Mouse (Mus musculus) midbrain, embryonic 10.5 days (tissue): ENCODE measurements around the gene P2rx3. TPM values are rescaled to one million over a fixed set of nuclear protein-coding genes. Genes with fewer than 3 reads are reported as not detected.

Experiments used
- DNase-seq: peaks from one replicate; pipeline ENCODE4 v3.0.0-alpha.2; 2017; ENCODE audit warnings: low spot score
- H3K27ac ChIP-seq: fragments of 300-500 bp; sonication (generic); replicated peaks from 2 replicates; pipeline ENCODE4 v1.5.1; 2016; ENCODE audit warnings: mild to moderate bottlenecking
- H3K27me3 ChIP-seq: fragments of 300-500 bp; sonication (generic); 2 replicates; pipeline ENCODE4 v1.6.1; 2016; ENCODE audit warnings: low read depth, mild to moderate bottlenecking; ENCODE audit not compliant: poor library complexity, severe bottlenecking
- H3K36me3 ChIP-seq: fragments of 300-500 bp; sonication (generic); 2 replicates; pipeline ENCODE4 v1.6.1; 2016; ENCODE audit warnings: mild to moderate bottlenecking, moderate library complexity
- H3K4me1 ChIP-seq: fragments of 300-500 bp; sonication (generic); 2 replicates; pipeline ENCODE4 v1.6.1; 2016
- H3K4me3 ChIP-seq: fragments of 300-500 bp; sonication (generic); 2 replicates; pipeline ENCODE4 v1.5.1; 2016; ENCODE audit warnings: mild to moderate bottlenecking, moderate library complexity
- H3K9me3 ChIP-seq: fragments of 300-500 bp; sonication (generic); replicated peaks from 2 replicates; pipeline ENCODE4 v1.6.1; 2016; ENCODE audit warnings: mild to moderate bottlenecking
- WGBS: fragments of 180-500 bp; shearing (Covaris S2); methylation state at CpG from one replicate; pipeline ENCODE4 v1.1.7; 2016; 5-methylcytosine and 5-hydroxymethylcytosine counted together
- polyA plus RNA-seq: library from polyadenylated mRNA; unstranded; fragments of >200 nt; fragmentation: Nextera tagmentation; extraction: Ambion mirVana; gene quantifications from 2 replicates; pipeline ENCODE4 v1.2.1, GENCODE M21; 2016

Gene P2rx3
- polyA plus RNA-seq, 1 experiment from 2014 or later: 4.7 TPM

- Histone ChIP-seq H3K9me3 (no peaks in the 10 kb centered on the region), H3K27me3 (no peaks in the 10 kb centered on the region), H3K4me1 (peaks cover 19% of the 10 kb centered on the region), H3K27ac (no peak overlapping the region), H3K4me3 (no peak overlapping the region), H3K36me3 (no peaks in the 10 kb centered on the region)
- 89% methylated on average over 2 of the region's 2 CpGs for WGBS
- DNase-seq: no peak
Measured at GRCm38 (mm10) chr2:85033121-85033520, 4.1 kb downstream of the P2rx3 start.

- no peak for DNase-seq
- 66% methylated on average over 6 of the region's 6 CpGs for whole genome bisulfite sequencing
- Histone ChIP-seq H3K27ac (no peak overlapping the region), H3K4me1 (peaks cover 6% of the 10 kb centered on the region), H3K27me3 (no peaks in the 10 kb centered on the region), H3K4me3 (no peak overlapping the region), H3K36me3 (no peaks in the 10 kb centered on the region), H3K9me3 (no peaks in the 10 kb centered on the region)
Measured at GRCm38 (mm10) chr2:85030989-85031388, 6.3 kb downstream of the P2rx3 start.

GRCm38 (mm10) chr2:85029897-85030296 is 7.4 kb downstream of the P2rx3 start:
- Histone ChIP-seq H3K9me3 (no peaks in the 10 kb centered on the region), H3K4me3 (no peak overlapping the region), H3K27me3 (no peaks in the 10 kb centered on the region), H3K4me1 (no peaks in the 10 kb centered on the region), H3K27ac (no peak overlapping the region), H3K36me3 (no peaks in the 10 kb centered on the region)
- WGBS: 85% methylated on average over 6 of the region's 6 CpGs
- DNase-seq: no peak

GRCm38 (mm10) chr2:85027281-85027680 is 10.0 kb downstream of the P2rx3 start:
- Histone ChIP-seq H3K27me3 (no peaks in the 10 kb centered on the region), H3K27ac (no peak overlapping the region), H3K4me1 (no peaks in the 10 kb centered on the region), H3K4me3 (no peak overlapping the region), H3K36me3 (no peaks in the 10 kb centered on the region), H3K9me3 (no peaks in the 10 kb centered on the region)
- no peak for DNase-seq
- 79% methylated on average over 5 of the region's 5 CpGs for WGBS

- no peaks in the 10 kb centered on the region for H3K36me3 ChIP-seq
- no peak for DNase-seq
- H3K27ac ChIP-seq: no peak overlapping the region
- no peaks in the 10 kb centered on the region for H3K27me3 ChIP-seq
- H3K9me3 ChIP-seq: no peaks in the 10 kb centered on the region
- H3K4me3 ChIP-seq: no peak overlapping the region
- 80% methylated on average over 3 of the region's 3 CpGs for WGBS
- H3K4me1 ChIP-seq: no peaks in the 10 kb centered on the region
Measured at GRCm38 (mm10) chr2:85026178-85026577, 11.1 kb downstream of the P2rx3 start.

DNA sequence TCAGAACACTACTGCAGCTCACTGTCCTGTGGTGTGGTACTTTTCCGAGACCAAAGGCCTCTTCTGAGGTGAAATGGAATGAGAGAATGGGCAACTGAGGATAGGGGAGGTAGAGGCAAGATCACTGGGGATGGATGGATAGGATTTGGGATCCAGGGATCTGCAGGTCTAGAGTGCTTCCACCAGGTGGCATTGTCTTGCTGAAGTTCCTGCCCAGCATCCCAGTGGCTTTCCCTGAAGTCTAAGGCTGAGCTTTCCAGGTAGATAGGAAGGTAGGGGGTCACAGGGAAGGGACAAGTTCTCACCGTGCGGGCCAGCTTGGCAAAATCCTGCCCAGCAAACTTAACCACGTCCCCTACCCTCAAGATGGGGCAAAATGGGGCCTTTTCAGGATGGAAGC is 15.2 kb downstream of the P2rx3 start:
- no peaks in the 10 kb centered on the region for H3K9me3 ChIP-seq
- no peaks in the 10 kb centered on the region for H3K27me3 ChIP-seq
- WGBS: 23% methylated on average over 4 of the region's 4 CpGs
- no peaks in the 10 kb centered on the region for H3K4me1 ChIP-seq
- no peaks in the 10 kb centered on the region for H3K36me3 ChIP-seq
- DNase-seq: no peak
- no peak overlapping the region for H3K27ac ChIP-seq
- H3K4me3 ChIP-seq: no peak overlapping the region

DNA sequence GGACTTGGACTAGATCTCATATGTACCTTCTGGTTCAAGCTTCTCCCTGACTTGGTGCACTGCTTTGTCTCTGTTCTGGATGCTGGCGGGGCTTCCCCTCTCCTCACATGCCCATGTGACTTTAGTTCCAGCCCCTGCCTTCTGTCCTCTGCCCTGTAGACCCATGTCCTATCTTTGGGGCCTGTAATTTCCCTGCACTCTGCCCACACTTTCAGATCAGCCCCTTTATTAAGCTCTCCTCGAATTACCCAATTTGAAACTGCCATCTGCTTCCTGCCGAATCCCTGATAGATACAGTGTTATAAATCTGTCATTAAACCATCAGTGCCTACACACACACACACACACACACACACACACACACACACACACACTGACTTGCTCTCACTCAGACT is 22.7 kb downstream of the P2rx3 start:
- DNase-seq: no peak
- 74% methylated on average over 3 of the region's 3 CpGs for WGBS
- no peaks in the 10 kb centered on the region for H3K4me1 ChIP-seq
- no peaks in the 10 kb centered on the region for H3K36me3 ChIP-seq
- no peaks in the 10 kb centered on the region for H3K9me3 ChIP-seq
- H3K27me3 ChIP-seq: no peaks in the 10 kb centered on the region
- H3K27ac ChIP-seq: 0 out of 2 replicates have a peak overlapping the region, but pooled peaks have one; percentile 18
- H3K4me3 ChIP-seq: no peak overlapping the region

- no peaks in the 10 kb centered on the region for H3K36me3 ChIP-seq
- 85% methylated on average over 5 of the region's 5 CpGs for WGBS
Measured at GRCm38 (mm10) chr2:85013826-85014587, 23.3 kb downstream of the P2rx3 start.

GRCm38 (mm10) chr2:85012679-85013078 is 24.6 kb downstream of the P2rx3 start:
- DNase-seq: no peak
- Histone ChIP-seq H3K27ac (no peak overlapping the region), H3K27me3 (no peaks in the 10 kb centered on the region), H3K4me3 (no peak overlapping the region), H3K4me1 (no peaks in the 10 kb centered on the region), H3K9me3 (no peaks in the 10 kb centered on the region), H3K36me3 (no peaks in the 10 kb centered on the region)
- WGBS: 91% methylated on average over 14 of the region's 14 CpGs

More at GRCm38 (mm10) chr2:85013826-85014587, 23.3 kb downstream of the P2rx3 start:
- Histone ChIP-seq H3K4me1 (no peaks in the 10 kb centered on the region), H3K9me3 (no peaks in the 10 kb centered on the region), H3K4me3 (no peak overlapping the region), H3K27ac (no peak overlapping the region), H3K27me3 (no peaks in the 10 kb centered on the region)
- no peak for DNase-seq

- Histone ChIP-seq H3K4me1 (no peaks in the 10 kb centered on the region), H3K9me3 (no peaks in the 10 kb centered on the region), H3K36me3 (no peaks in the 10 kb centered on the region), H3K27me3 (no peaks in the 10 kb centered on the region), H3K4me3 (no peak overlapping the region), H3K27ac (no peak overlapping the region)
- DNase-seq: no peak
- WGBS: 80% methylated on average over 9 of the region's 9 CpGs
Measured at GRCm38 (mm10) chr2:85011906-85012604, 25.2 kb downstream of the P2rx3 start.

GRCm38 (mm10) chr2:85009212-85009611 is 28.1 kb downstream of the P2rx3 start:
- Histone ChIP-seq H3K9me3 (no peaks in the 10 kb centered on the region), H3K27me3 (no peaks in the 10 kb centered on the region), H3K27ac (no peak overlapping the region), H3K4me1 (no peaks in the 10 kb centered on the region), H3K36me3 (no peaks in the 10 kb centered on the region), H3K4me3 (no peak overlapping the region)
- no peak for DNase-seq
- WGBS: 86% methylated on average over 2 of the region's 2 CpGs

DNA sequence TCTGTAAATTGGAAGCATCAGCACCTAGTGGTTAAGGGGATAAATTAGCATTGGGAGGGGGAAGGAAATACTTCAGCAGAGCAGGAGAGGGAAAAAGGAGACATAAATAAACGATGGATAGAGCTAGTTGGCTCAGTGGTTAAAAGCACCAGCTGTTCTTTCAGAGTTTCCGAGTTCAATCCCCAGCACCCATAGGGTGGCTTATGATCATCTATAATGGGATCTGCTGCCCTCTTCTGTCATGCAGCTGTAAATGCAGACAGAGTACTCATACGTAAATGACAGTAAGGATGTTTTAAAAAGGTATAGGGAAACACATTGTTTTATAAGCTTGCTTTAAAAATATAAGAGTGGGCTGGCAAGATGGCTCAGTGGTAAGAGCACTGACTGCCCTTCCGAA is 29.5 kb downstream of the P2rx3 start:
- Histone ChIP-seq H3K4me1 (no peaks in the 10 kb centered on the region), H3K9me3 (no peaks in the 10 kb centered on the region), H3K4me3 (no peak overlapping the region), H3K36me3 (no peaks in the 10 kb centered on the region), H3K27me3 (no peaks in the 10 kb centered on the region), H3K27ac (no peak overlapping the region)
- 27% methylated on average over 4 of the region's 4 CpGs for WGBS
- DNase-seq: no peak

GRCm38 (mm10) chr2:85006600-85006999 is 30.7 kb downstream of the P2rx3 start:
- WGBS: 85% methylated on average over 7 of the region's 7 CpGs
- DNase-seq: no peak
- H3K4me3 ChIP-seq: no peak overlapping the region
- no peaks in the 10 kb centered on the region for H3K36me3 ChIP-seq
- no peak overlapping the region for H3K27ac ChIP-seq
- no peaks in the 10 kb centered on the region for H3K4me1 ChIP-seq
- H3K9me3 ChIP-seq: no peaks in the 10 kb centered on the region
- H3K27me3 ChIP-seq: no peaks in the 10 kb centered on the region
